In genomic region chr5:34191843-34192242, GRCm38 (mm10) we compare ENCODE assay signal across 9 mouse cellular contexts. TPM values are rescaled to one million over a fixed set of nuclear protein-coding genes. Genes with fewer than 3 reads are reported as not detected.
DNase-seq lines count a peak whose midpoint lies in the region; ATAC-seq lines count a peak whose summit lies in the region.
"Had no signal": no experiment of that assay in that cellular context is flagged by ENCODE, and none has a peak within 500 bp of the region (broad histone marks: within the 10 kb centered on the region; RNA-seq: fewer than 3 reads in every experiment).

No protein-coding gene starts in this region.

- ATAC-seq in kidney, embryonic 16.5 days (ENCODE audit: low FRiP score, low TSS enrichment): no peak

- 75% methylated on average over 4 of the region's 4 CpGs for WGBS in kidney, embryonic 16.5 days

- H3K4me2 ChIP-seq in kidney, embryonic 16.5 days (replicated peaks; ENCODE audit: low read depth, low read length): no peak overlapping the region
- H3K4me2 ChIP-seq: limb, embryonic 15.5 days had no signal

- H3K4me3 ChIP-seq in kidney, embryonic 16.5 days (ENCODE audit: low read length): no peak overlapping the region
- H3K4me3 ChIP-seq: limb, embryonic 15.5 days had no signal

- H3K9ac ChIP-seq in kidney, embryonic 16.5 days (replicated peaks; ENCODE audit: low read length): no peak overlapping the region
- H3K9ac ChIP-seq: limb, embryonic 15.5 days had no signal

- H3K27me3 ChIP-seq in kidney, embryonic 16.5 days (ENCODE audit: insufficient read depth, low read length): no peaks in the 10 kb centered on the region
- H3K27me3 ChIP-seq: limb, embryonic 15.5 days had no signal

- DNase-seq in kidney, postnatal 10 days: peak; percentile 64
- peak; percentile 43 for DNase-seq in 416B (ENCODE audit: low read depth)
- peak; percentile 60 to 62 for DNase-seq in B cell, adult 2 months
- peak; percentile 61 to 68 for DNase-seq in kidney, postnatal 4 days
- DNase-seq in embryo, embryonic 10.5 days (ENCODE audit: low spot score): no peak
- DNase-seq in gastrocnemius, postnatal 25 days: no peak
- DNase-seq in embryo, embryonic 11 days: no peak

- peaks cover 10% of the 10 kb centered on the region for H3K4me1 ChIP-seq in kidney, embryonic 16.5 days (ENCODE audit: insufficient read depth, low read length)

- no peaks in the 10 kb centered on the region for H3K9me3 ChIP-seq in kidney, embryonic 16.5 days (ENCODE audit: low read length)
- H3K9me3 ChIP-seq: limb, embryonic 15.5 days had no signal

- H3K27ac ChIP-seq in kidney, embryonic 16.5 days (ENCODE audit: low read length): no peak overlapping the region
- H3K27ac ChIP-seq: limb, embryonic 15.5 days had no signal

- no peaks in the 10 kb centered on the region for H3K36me3 ChIP-seq in kidney, embryonic 16.5 days (ENCODE audit: insufficient read depth, low read length)
- H3K36me3 ChIP-seq: limb, embryonic 15.5 days had no signal

RNA-seq across cellular contexts. Expression of gene Mxd4, which starts 4.3 kb away (rescaled TPM):
- polyA plus RNA-seq in kidney, embryonic 16.5 days (2015; fragmentation: Nextera tagmentation; extraction: Ambion mirVana): 50.2 and 50.9 TPM in 2 replicates
- 10 to 100 TPM; 27.2 to 43.3 TPM for total RNA-seq in gastrocnemius, postnatal 25 days (2021)

RNA-seq across cellular contexts. Expression of gene Haus3, which starts 22.5 kb away (rescaled TPM):
- polyA plus RNA-seq in kidney, embryonic 16.5 days (2015; fragmentation: Nextera tagmentation; extraction: Ambion mirVana): 33.7 and 36.0 TPM in 2 replicates
- 1 to 10 TPM; 3.4 to 3.7 TPM for total RNA-seq in gastrocnemius, postnatal 25 days (2021)

RNA-seq across cellular contexts. Expression of gene Poln, which starts 22.6 kb away (rescaled TPM):
- polyA plus RNA-seq in kidney, embryonic 16.5 days (2015; fragmentation: Nextera tagmentation; extraction: Ambion mirVana): 0.45 and 1.2 TPM in 2 replicates
- under 1 TPM in 1 of 2 experiments, not detected in 1; 0.87 TPM for total RNA-seq in gastrocnemius, postnatal 25 days (2021)

Comparison
In these comparisons a context has a peak if more than half of its experiments do, and no peak if none do; other contexts are left out.
1. DNase-seq: peak in kidney, postnatal 10 days (single experiment), 416B (single experiment), B cell, adult 2 months (2 of 2) and kidney, postnatal 4 days (2 of 2); none in embryo, embryonic 10.5 days (single experiment), gastrocnemius, postnatal 25 days (single experiment) and embryo, embryonic 11 days (single experiment).